Mouse (Mus musculus): Measurements from ENCODE around the gene Mkrn2os. TPM values are rescaled to one million over a fixed set of nuclear protein-coding genes. Genes with fewer than 3 reads are reported as not detected.

Mkrn2os gene
- polyA plus RNA-seq, 1 experiment from 2014 or later: 0.34 TPM

DNA sequence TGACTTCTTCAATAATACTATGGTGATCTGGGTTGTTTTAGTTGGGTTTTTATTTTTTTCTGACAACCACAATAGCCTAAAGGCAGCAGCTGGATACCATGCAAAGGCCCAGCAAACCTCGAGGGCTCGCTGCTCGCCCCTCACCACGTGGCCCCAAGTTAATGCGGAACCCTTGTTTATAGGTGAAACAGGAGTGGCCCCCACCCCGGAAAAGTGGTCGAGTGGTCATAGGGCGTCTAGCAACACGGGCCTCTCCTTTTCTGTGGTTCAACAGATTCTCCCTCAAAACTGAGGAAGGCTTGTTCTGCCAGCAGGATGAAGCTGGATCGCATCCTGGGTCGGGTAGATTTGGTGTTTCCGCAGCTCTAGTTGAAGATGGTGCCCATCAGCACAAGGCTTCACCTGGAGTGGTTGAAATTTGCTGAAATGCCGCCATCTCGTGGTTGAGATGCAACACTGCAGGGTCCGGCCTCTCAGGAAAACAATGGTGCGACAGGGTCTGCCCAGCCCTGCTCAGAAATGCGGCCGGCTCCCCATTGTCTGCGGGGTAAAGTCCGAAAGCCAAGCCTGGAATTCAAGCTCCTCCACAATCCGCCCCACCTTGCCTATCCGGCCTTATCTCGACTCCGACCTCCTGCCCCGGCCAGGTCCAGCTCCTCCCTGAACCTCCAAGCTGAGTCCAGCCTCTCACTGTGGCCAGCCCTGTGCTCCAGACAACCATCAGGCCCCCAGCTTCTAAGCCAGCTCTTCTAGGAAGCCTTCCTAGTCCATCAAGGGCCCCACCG lies 53.5 kb downstream of the Mkrn2os start:
- no peaks in the 10 kb centered on the region for H3K9me3 ChIP-seq
- peak overlapping the region; percentile 18 for H3K4me3 ChIP-seq
- no peak overlapping the region for H3K27ac ChIP-seq
- peak overlapping the region; percentile 49 for H3K9ac ChIP-seq
- 23% methylated on average over 26 of the region's 26 CpGs for WGBS
- peaks cover 2% of the 10 kb centered on the region for H3K4me1 ChIP-seq
- peak overlapping the region; percentile 58 for H3K4me2 ChIP-seq (replicated peaks)
- no peaks in the 10 kb centered on the region for H3K27me3 ChIP-seq (replicated peaks)
- ATAC-seq (ENCODE audit: low FRiP score, low read depth): peak; percentile 84
- H3K36me3 ChIP-seq: no peaks in the 10 kb centered on the region

- WGBS: 71% methylated on average over 4 of the region's 4 CpGs
- Histone ChIP-seq H3K27ac (no peak overlapping the region), H3K9ac (no peak overlapping the region), H3K36me3 (no peaks in the 10 kb centered on the region), H3K27me3 (replicated peaks) (no peaks in the 10 kb centered on the region), H3K4me2 (replicated peaks) (no peak overlapping the region), H3K9me3 (no peaks in the 10 kb centered on the region), H3K4me1 (no peaks in the 10 kb centered on the region), H3K4me3 (no peak overlapping the region)
- no peak for ATAC-seq (ENCODE audit: low FRiP score, low read depth)
Observed at GRCm38 (mm10) chr6:115536169-115536568, 56.2 kb downstream of the Mkrn2os start.

- H3K9ac ChIP-seq: no peak overlapping the region
- no peaks in the 10 kb centered on the region for H3K27me3 ChIP-seq (replicated peaks)
- ATAC-seq (ENCODE audit: low FRiP score, low read depth): no peak
- 81% methylated on average over 7 of the region's 7 CpGs for WGBS
- no peaks in the 10 kb centered on the region for H3K9me3 ChIP-seq
- no peaks in the 10 kb centered on the region for H3K36me3 ChIP-seq
- H3K4me1 ChIP-seq: no peaks in the 10 kb centered on the region
- H3K4me2 ChIP-seq (replicated peaks): no peak overlapping the region
- no peak overlapping the region for H3K27ac ChIP-seq
- H3K4me3 ChIP-seq: no peak overlapping the region
Observed at GRCm38 (mm10) chr6:115534617-115535016, 57.8 kb downstream of the Mkrn2os start.

Other genes with a start within 250 kb of the Mkrn2os start
- 0.33 and 0.80 TPM in 2 replicates for gene Pparg, start 231.6 kb downstream of the Mkrn2os start, polyA plus RNA-seq (2016; fragmentation: Nextera tagmentation; extraction: Ambion mirVana)
- gene Tsen2, start 47.9 kb downstream of the Mkrn2os start, polyA plus RNA-seq (2016; fragmentation: Nextera tagmentation; extraction: Ambion mirVana): 28.2 and 31.6 TPM in 2 replicates
- 24.9 and 32.8 TPM in 2 replicates for gene Mkrn2, start 9.3 kb upstream of the Mkrn2os start, polyA plus RNA-seq (2016; fragmentation: Nextera tagmentation; extraction: Ambion mirVana)
- gene Raf1, start 84.1 kb upstream of the Mkrn2os start, polyA plus RNA-seq (2016; fragmentation: Nextera tagmentation; extraction: Ambion mirVana): 158 and 173 TPM in 2 replicates
- gene Tmem40, start 169.8 kb upstream of the Mkrn2os start, polyA plus RNA-seq (2016; fragmentation: Nextera tagmentation; extraction: Ambion mirVana): 1.4 and 1.8 TPM in 2 replicates
- gene Cand2, start 182.0 kb upstream of the Mkrn2os start, polyA plus RNA-seq (2016; fragmentation: Nextera tagmentation; extraction: Ambion mirVana): 29.5 and 31.7 TPM in 2 replicates
- 1,453 and 1,478 TPM in 2 replicates for gene Rpl32, start 216.2 kb upstream of the Mkrn2os start, polyA plus RNA-seq (2016; fragmentation: Nextera tagmentation; extraction: Ambion mirVana)
- 1.6 and 2.1 TPM in 2 replicates for gene Efcab12, start 245.8 kb upstream of the Mkrn2os start, polyA plus RNA-seq (2016; fragmentation: Nextera tagmentation; extraction: Ambion mirVana)

All from neural tube, embryonic 12.5 days (tissue).